Mouse (Mus musculus) brain, embryonic 18.5 days (tissue): Measurements from ENCODE around the gene Smyd3.

Experiments
- DNase-seq: peaks from one replicate; pipeline ENCODE4 v3.0.0-alpha.2; 2012; ENCODE audit warnings: low read depth, low spot score

The Smyd3 gene

DNA sequence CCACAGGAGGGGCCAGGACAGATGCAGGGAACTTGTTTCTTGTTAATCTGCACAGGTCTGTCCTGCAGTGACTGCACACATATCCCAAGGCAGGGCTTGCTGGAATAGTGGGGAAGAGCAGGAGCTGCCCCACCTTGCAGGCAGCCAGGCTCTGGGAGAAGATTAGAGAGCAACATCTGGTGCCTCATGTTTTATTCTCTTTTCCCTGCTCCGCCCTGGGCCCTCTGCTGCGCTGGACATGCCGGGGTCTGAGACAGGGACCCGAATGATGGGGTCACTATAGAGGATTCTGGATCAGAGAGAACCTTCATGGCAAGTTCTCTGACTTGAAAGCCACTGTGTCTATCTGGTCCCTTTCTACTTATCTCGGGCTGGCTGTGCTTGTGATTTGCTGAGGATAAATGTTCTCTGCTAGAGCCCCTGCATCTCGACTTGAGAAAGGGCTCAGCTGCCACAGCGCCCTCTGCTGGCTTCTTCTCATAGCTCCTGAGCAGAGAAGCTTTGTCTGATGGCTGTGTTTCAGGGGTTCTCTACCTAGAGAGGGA is 557.8 kb downstream of the Smyd3 start:
- DNase-seq = peak; percentile 60

DNA sequence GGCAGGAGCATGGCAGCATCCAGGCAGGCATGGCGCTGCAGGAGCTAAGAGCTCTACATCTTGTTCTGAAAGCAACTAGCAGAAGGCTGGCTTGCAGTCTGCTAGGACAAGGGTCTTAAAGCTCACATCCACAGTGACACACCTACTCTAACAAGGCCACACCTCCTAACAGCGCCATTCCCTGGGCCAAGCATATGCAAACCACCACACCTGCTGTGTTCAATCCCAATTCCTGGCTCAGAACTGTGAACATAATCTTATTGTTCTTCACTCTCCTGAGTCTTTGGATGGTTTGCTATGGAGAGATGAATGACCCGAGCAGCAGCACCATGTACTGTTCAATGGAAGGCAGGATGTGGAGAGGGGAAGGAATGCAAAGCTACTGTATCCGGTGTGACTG is 559.2 kb downstream of the Smyd3 start:
- no peak for DNase-seq

DNA sequence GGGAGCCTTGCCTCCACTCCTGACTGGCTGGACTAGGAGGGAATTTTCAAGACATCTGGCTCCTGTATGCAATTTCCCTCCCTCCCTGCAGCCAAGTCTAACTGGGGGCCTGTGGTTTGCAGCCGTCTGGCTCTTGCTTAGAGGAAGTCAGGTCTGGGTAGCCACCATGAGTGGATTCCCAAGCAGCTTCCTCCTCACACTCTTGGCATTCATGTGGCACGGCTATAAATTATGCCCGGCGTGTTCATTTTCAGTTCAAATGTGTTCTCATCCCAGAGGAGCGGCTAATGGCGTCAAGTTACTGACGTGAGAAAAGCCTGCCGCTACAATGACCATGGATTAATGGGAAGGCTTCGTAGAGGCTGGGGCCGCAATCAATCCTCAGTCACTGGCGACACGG is 564.9 kb downstream of the Smyd3 start:
- DNase-seq = no peak

DNA sequence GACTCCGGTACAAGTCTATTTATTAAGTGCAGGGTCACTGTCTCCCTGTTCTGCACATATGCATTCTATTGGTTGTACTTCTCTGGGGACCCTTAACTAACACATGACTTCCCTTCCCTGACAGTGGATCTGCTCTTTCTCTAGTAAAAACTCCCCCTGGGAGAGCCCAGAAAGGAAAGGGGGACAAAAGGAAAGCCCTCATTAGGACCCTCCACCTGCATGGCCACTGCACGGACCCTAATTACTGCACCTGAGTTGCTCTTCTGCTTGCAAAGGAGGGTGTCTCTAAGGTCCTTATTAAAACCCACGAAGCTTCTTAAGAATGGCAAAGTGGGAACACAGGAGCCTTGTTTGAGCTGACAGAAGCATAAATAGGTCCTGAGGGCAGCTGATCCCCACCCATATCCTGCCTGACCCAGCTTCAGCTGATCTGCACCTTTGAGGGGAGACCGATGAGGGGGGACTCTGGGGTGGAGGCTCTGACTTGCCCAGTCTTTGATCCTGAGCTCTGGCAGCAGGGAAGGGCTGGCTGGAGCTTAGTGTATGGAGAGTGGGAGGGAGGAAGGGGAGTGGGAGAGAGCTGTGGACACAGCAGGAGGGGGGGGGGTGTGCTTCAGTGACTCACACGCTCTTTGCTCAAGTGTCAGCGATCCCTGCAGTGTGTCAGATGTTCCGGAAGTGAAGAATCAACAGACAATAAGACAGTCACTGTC is 575.4 kb downstream of the Smyd3 start:
- DNase-seq = no peak

DNA sequence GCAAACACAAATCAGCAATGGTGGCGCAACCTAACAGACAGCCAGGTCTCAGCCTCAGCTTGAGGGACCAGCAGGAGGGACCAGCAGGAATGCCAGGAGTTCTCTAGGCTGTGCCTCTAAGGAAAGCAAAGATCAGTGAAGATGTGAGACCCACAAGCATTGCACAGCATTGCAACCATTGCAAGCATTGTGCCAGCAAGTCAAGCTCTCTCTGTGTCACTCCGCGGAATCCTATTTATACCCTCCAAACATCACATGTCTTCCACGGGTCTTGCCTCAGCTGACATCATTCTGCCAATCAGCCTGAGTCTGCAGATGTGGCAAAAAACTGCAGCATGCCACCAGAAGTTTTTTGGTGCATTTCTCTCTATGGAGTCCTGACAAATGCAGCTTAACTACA is 577.5 kb downstream of the Smyd3 start:
- no peak for DNase-seq

DNA sequence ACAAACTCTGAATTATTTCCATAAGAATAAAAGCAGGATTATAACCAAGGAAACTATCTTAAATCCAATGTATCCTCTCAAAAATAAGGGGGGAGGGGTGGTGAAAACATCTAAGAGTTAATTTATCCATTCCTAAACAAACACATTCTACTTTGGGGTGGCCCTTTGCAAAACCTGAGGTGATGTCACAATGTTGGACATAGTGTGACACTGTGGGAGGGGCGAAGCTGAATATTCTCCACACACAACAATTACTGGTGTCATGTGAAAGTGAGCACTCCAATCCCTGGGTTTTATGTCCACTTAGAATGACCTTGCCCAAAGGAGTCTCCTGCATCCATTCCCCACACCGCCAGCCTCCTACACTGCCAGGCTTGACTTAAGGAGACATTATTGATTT is 580.9 kb downstream of the Smyd3 start:
- DNase-seq = no peak

DNA sequence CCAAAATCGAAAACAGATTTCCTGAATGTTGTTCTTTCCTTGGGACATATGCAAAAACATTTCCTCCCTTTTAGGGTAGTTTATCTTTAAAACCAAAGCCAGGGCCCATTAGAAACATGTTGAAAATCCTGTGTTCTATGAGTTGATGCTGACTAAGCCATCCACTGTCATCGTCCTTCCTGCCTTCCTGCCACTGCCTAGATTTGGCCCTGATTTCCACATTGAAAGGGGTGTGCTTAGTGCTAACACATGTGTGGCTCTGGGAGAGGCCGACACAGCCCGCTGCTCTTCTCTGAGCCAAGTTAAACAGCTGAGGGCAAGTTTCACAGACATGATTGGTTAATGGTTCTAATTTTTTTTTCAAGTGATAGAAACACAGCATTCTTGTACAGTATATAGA is 581.4 kb downstream of the Smyd3 start:
- DNase-seq = no peak

DNA sequence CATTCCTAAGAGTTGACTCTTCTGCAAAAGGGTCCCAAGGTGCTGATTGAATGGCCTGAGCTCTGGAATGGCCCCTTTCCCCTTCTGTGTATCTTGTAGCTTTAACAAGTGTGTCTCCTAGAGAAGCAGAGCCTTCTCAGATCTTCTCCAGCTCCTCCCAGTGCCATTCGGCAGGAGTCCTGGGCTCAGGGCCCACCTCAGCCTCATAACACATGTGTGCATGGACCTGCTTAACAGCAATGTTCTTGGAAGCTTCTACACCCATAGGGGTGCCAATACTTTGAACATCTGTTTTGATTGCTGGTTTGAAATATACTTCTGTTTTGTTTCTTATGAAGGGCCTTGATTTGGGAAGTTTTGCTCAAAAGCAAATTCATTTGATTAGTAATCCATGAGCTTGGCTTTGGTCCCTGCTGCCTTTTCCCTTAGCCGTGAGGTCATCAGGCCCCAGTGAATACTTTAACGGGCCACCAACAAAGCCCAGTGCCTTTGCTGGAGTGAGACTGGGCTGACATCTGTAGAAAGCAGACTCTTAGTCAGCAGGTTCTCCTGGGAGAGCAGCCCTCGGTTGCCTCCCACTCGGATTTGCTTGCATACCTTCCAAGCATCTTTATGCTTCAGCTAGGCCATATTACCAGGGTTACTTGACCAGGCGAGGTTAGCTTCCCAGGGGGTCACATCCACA is 583.7 kb downstream of the Smyd3 start:
- DNase-seq = no peak

DNA sequence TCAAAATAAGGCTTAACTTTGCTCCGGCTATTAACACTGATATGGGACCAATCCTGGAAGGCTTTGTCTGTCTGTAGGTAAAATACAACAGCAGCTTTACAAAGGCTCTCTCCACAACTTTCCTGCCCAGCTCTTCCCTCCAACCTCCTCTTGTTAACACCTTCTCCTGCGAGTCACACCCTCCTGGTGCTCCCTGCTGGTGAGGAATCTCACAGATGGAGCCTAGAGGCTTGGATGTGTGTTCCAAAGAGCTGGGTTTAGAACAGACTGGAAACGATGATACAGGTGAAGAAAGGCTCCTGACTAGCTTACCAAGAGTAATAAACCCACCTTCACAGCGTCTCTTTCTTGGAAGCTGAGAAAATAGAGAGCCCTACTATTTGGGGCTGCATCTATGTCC is 588.3 kb downstream of the Smyd3 start:
- DNase-seq = no peak

DNA sequence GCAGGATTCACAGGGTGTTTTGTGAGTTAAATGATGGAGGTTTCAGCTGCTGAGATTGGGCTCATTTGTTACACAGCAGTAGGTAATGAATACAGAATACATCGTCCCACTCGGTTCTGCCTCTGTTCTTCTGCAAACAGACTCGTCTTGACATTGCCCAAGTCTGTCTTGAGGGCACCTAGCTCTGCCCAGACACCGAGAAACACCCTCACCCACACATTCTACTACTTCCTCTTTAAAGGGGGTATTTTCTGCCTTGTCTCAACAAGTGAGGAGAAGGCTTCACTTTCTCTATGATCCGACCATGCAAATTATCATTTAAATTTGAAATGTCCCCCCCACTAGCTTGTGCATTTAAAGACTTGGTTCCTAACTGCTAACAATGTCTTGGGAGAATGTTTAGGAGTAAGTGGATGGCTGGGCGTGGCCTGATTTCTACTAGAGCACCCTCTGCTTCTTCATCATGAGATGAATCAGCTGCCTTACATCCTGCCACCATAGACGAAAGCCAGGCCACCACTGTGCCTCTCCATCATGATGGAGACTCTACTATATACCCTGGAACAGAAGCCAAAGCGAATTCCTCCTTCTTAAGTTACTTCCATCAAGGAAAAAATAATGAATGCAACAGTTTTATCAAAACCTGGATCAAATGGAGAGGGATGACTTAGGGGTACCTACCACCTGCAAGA is 593.2 kb downstream of the Smyd3 start:
- DNase-seq = no peak

DNA sequence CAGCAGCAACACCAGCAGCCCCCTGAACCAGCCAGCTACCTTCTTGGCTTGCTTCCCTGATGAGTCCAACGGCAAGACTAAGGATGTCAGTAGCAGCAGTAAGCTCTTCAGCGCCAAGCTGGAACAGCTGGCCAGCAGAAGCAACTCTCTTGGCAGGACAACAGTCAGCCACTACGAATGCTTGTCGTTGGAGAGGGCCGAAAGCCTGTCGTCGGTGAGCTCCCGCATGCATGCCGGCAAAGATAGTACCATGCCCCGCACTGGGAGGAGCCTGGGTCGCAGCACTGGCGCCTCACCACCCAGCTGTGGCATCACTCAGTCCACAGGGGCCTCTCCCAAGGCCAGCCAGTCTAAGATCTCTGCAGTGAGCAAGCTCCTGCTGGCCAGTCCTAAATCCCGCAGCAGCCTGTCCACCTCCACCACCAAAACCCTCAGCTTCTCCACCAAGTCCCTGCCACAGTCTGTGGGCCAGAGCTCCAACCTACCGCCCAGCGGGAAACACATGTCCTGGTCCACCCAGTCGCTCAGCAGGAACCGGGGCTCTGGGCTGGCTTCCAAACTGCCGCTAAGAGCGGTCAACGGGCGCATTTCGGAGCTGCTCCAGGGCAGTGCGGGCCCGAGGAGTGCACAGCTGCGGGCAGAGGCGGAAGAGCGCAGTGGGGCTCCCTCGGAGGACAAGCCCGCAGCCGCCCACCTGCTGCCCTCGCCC is 600.5 kb downstream of the Smyd3 start:
- DNase-seq = no peak

DNA sequence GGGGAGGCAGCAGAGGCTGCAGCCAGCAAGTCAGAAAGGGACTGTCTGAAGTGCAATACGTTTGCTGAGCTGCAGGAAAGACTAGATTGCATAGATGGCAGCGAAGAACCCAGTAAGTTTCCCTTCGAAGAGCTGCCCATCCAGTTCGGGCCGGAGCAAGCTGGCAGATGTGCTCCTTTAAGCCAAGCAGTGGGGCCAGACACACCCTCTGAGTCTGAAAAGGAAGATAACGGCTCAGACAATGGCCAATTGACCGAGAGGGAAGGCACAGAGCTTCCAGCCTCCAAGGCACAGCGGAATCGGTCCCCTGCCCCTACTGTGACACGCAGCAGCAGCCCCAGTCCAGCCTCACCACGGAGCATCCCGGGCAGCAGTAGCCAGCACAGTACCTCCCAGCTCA is 602.8 kb downstream of the Smyd3 start:
- DNase-seq = no peak

DNA sequence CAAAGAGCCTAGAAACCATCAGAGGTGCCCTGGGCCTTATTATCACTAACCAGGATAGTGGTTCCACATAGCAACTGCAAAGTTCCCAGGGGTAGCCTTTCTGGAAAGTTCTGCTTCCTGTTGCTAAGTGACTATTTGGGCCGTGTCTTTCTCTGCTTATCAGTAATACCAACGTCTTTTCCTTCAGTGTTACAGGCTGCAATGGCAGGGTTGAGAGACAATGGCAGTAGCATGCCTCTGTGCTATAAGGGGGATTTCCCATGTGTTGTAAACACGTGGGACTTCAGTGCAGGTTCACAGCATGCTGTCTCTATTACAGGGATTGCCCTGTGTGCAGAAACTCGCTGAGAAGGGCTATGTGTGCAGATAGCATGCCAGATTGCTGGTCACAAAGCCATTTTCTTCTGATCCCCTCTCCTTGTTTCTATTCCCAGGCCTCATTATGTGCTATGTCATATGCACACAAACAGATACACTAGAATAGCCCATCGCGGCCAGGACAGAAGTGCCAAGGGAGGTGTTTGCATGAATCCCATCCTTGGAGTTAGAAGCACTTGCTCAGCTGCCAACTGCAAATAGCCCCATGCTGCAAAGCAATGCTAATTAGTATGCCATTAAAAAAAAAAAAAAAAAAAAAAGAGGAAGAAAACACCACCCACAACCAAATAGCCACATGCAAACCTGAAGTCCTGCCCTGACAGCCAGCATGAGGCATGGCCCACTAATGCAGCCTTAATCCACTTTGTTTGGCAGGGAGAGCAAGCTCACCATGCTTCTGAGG is 604.7 kb downstream of the Smyd3 start:
- DNase-seq = no peak

DNA sequence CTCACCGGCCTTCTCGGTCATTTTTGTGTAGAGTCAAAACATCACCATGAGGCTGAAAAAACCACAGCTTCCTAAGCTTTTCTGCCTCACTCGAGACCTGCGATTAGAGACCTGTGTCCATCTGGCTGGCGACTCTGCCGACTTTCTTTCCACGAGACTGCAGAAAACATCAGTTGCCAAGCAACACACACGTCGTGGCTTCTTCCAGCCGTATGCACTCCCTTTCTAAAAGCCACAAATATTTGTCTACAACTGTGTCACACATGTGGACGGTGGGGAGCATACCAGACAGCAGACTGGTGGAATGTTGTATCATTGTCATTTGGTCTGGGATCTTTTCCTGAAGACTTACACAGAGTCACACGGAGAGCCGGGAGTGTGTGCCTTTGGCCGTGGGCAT is 606.9 kb downstream of the Smyd3 start:
- DNase-seq = no peak
